Mouse (Mus musculus) liver, embryonic 12.5 days (tissue): ENCODE results near the gene Abcb9. TPM values are rescaled to one million over a fixed set of nuclear protein-coding genes. Genes with fewer than 3 reads are reported as not detected.

Experiments
- ATAC-seq: fragments of 200-750 bp; cut with Nextera tagmentation; 2 replicates; pipeline ENCODE4 v1.8.0; 2017; ENCODE audit warnings: moderate number of reproducible peaks, mild to moderate bottlenecking, moderate library complexity
- H3K27ac ChIP-seq: fragments of 300-500 bp; sonication (generic); 2 replicates; pipeline ENCODE4 v1.5.1; 2016; ENCODE audit warnings: mild to moderate bottlenecking
- H3K27me3 ChIP-seq: fragments of 300-500 bp; sonication (generic); replicated peaks from 2 replicates; pipeline ENCODE4 v1.6.1; 2016; ENCODE audit warnings: mild to moderate bottlenecking, moderate library complexity
- H3K36me3 ChIP-seq: fragments of 300-500 bp; sonication (generic); 2 replicates; pipeline ENCODE4 v1.6.1; 2016; ENCODE audit warnings: mild to moderate bottlenecking, moderate library complexity
- H3K4me1 ChIP-seq: fragments of 300-500 bp; sonication (generic); 2 replicates; pipeline ENCODE4 v1.6.1; 2016
- H3K4me2 ChIP-seq: fragments of 300-500 bp; sonication (generic); 2 replicates; pipeline ENCODE4 v1.6.1; 2016; ENCODE audit warnings: mild to moderate bottlenecking, moderate library complexity
- H3K4me3 ChIP-seq: fragments of 300-500 bp; sonication (generic); 2 replicates; pipeline ENCODE4 v1.5.1; 2016; ENCODE audit warnings: mild to moderate bottlenecking, moderate library complexity
- H3K9ac ChIP-seq: fragments of 300-500 bp; sonication (generic); 2 replicates; pipeline ENCODE4 v1.6.1; 2016; ENCODE audit warnings: mild to moderate bottlenecking, moderate library complexity
- H3K9me3 ChIP-seq: fragments of 300-500 bp; sonication (generic); replicated peaks from 2 replicates; pipeline ENCODE4 v1.6.1; 2016; ENCODE audit warnings: mild to moderate bottlenecking, moderate library complexity
- WGBS: fragments of 180-500 bp; shearing (Covaris S2); methylation state at CpG from one replicate; pipeline ENCODE4 v1.1.7; 2016; ENCODE audit not compliant: insufficient replicate concordance; 5-methylcytosine and 5-hydroxymethylcytosine counted together
- polyA plus RNA-seq: library from polyadenylated mRNA; unstranded; fragments of >200 nt; fragmentation: Nextera tagmentation; extraction: Ambion mirVana; gene quantifications from 2 replicates; pipeline ENCODE4 v1.2.1, GENCODE M21; 2016

The Abcb9 gene
- polyA plus RNA-seq, 1 experiment from 2014 or later: 5.0 TPM

DNA sequence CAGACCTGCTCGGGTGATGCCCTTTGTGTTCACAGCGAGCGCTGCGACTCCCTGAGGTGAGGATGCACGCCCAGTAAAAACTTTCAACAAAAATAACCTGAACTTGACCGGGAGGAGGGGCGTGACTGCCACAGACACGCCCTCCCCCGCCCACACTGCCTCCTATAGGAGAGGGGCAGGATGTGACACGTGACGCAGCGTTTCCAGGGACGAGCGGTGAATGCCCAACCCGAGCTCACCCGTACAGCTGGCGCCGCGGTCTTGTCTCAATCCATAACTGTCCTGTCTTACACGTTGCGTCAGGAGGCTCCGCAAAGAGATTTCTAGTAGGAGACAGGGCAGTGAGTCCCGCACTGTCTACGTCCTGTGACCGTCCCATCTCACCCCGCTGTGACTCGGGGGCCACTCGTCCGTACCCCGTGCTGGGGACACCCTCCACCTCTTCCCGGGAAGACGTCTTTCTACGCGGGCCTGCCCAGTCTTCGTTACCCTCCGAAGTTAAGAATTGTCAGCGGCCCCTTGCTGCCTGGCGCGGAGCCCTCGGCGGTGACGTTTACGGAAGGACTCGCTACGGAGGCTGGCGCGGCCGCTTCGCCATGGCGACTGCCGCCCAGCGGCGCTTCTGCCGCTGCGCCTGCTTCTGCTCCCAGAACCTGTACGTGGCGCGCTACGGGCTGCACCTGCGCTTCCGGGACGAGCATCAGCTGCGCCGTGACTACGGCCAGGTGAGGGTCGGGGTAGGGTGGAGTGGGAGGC, 16.3 kb upstream of the Abcb9 start, which contains the start of gene Ogfod2:
Gene Ogfod2 (plus strand): TSS at position 556 of the 756 bp plus-strand sequence.
- peak within 1 kb of the TSS; percentile 96 for H3K4me3 ChIP-seq
- ATAC-seq: peak; percentile 95
- peaks cover 48% of the 10 kb centered on the region for H3K4me1 ChIP-seq
- 1% methylated on average over 66 of the region's 66 CpGs for WGBS
- peak within 1 kb of the TSS; percentile 90 for H3K27ac ChIP-seq
- peak within 1 kb of the TSS; percentile 85 for H3K9ac ChIP-seq
- peaks cover 12% of the 10 kb centered on the region for H3K36me3 ChIP-seq
- H3K4me2 ChIP-seq: peak within 1 kb of the TSS; percentile 96
- H3K27me3 ChIP-seq: no peaks in the 10 kb centered on the region
- no peaks in the 10 kb centered on the region for H3K9me3 ChIP-seq

DNA sequence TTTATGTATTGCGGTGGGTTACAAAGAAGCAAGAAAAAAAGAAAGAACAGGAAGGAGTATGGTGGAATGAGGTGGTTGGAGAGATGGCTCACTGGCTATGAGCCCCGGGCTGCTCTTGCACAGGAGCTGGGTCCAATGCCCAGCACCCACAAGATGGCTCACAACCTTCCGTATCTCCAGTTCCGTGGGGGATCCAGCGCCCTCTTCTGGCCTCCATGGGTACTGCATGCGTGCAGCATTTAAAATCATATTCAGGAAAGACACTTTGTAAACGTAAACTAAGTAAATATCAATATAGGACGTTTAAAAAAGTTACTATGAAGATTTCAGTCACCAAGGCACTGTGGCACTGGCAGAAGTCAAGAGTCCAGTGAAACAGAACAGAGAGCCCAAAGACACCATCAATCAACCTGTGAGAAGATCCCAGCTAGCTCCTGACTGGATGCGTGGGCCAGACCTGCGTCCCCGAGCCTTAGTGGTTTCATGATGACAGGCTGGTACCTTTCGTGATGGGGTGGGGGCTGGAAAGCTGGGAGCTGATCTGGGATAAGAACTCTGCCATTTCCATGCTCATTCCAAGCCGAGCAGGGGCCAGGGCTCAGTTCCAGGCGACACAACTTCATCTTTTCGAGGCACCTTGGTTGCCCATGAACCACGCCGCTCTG, 15.6 kb upstream of the Abcb9 start:
- H3K27ac ChIP-seq: peak overlapping the region; percentile 90

DNA sequence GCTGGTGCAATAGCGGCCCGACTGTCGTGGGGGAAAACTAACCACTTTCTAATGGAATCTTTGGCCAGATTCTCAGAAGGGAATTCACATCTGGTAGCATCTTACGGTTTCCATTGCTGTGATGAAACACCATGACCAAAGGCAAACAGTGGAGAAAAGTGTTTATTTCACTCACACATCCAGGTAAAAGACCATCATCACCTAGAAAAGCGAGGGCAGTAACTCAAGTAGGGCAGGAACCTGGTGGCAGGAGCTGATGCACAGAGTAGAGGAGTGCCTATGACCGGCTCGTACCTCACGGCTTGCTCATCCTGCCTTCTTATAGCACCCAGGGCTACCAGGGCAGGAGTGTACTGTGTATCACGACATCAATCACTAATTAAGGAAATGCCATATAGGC, 8.0 kb upstream of the Abcb9 start:
- 87% methylated on average over 9 of the region's 9 CpGs for WGBS
- no peaks in the 10 kb centered on the region for H3K9me3 ChIP-seq
- ATAC-seq: no peak
- H3K36me3 ChIP-seq: no peaks in the 10 kb centered on the region
- H3K9ac ChIP-seq: no peak overlapping the region
- no peak overlapping the region for H3K4me3 ChIP-seq
- H3K27ac ChIP-seq: no peak overlapping the region
- no peaks in the 10 kb centered on the region for H3K27me3 ChIP-seq
- no peak overlapping the region for H3K4me2 ChIP-seq
- H3K4me1 ChIP-seq: no peaks in the 10 kb centered on the region

More for the DNA sequence above, 15.6 kb upstream of the Abcb9 start:
- Histone ChIP-seq H3K9me3 (no peaks in the 10 kb centered on the region), H3K4me3 (peak overlapping the region; percentile 96), H3K4me2 (peak overlapping the region; percentile 96), H3K36me3 (peaks cover 11% of the 10 kb centered on the region), H3K4me1 (peaks cover 42% of the 10 kb centered on the region), H3K27me3 (no peaks in the 10 kb centered on the region), H3K9ac (peak overlapping the region; percentile 85)
- no peak for ATAC-seq
- WGBS: 24% methylated on average over 17 of the region's 17 CpGs

DNA sequence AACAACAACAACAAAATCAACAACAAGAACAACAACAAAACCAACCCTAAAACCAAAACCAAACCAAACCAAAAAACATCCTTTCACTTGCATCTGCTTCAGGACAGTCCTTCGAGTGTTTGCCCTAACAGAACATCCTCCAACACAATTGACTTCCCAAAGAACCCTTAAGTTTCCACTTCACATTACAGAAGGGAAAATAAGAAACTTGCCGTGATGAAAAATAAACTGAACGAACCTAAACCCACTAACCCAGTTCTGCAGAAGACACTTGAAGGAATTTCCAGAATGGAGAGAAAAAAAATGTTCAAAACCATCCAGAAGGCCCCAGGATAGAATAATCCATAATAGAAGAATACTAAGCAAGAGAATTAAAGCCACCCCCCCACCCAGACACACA, 7.4 kb upstream of the Abcb9 start:
- 69% methylated on average over 3 of the region's 3 CpGs for WGBS
- H3K36me3 ChIP-seq: no peaks in the 10 kb centered on the region
- H3K4me2 ChIP-seq: no peak overlapping the region
- no peak for ATAC-seq
- H3K4me1 ChIP-seq: no peaks in the 10 kb centered on the region
- H3K4me3 ChIP-seq: no peak overlapping the region
- H3K27ac ChIP-seq: no peak overlapping the region
- H3K9ac ChIP-seq: no peak overlapping the region
- H3K27me3 ChIP-seq: no peaks in the 10 kb centered on the region
- no peaks in the 10 kb centered on the region for H3K9me3 ChIP-seq

DNA sequence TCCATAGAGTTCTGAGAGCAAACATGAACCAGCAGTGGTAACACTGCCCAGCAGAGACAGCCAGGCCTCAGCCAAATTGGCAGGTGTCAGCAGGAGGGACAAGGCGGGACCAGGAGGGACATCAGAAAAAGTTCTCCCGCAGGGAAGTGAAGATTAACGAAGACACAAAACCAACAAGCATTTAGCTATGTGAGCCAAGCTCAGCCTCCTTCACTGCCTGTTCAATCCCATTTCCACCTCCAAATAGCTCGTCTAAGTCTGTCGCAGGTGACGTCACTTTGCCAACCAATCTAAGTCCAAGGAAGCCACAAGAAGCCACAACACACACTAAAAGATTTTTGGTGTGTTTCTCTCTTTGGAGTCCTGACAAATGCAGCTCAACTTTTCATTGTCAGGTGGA, 6.7 kb upstream of the Abcb9 start:
- ATAC-seq: no peak
- Histone ChIP-seq H3K4me2 (no peak overlapping the region), H3K4me3 (no peak overlapping the region), H3K27ac (no peak overlapping the region), H3K9me3 (no peaks in the 10 kb centered on the region), H3K9ac (no peak overlapping the region), H3K27me3 (no peaks in the 10 kb centered on the region), H3K36me3 (no peaks in the 10 kb centered on the region), H3K4me1 (no peaks in the 10 kb centered on the region)
- 73% methylated on average over 6 of the region's 6 CpGs for WGBS

DNA sequence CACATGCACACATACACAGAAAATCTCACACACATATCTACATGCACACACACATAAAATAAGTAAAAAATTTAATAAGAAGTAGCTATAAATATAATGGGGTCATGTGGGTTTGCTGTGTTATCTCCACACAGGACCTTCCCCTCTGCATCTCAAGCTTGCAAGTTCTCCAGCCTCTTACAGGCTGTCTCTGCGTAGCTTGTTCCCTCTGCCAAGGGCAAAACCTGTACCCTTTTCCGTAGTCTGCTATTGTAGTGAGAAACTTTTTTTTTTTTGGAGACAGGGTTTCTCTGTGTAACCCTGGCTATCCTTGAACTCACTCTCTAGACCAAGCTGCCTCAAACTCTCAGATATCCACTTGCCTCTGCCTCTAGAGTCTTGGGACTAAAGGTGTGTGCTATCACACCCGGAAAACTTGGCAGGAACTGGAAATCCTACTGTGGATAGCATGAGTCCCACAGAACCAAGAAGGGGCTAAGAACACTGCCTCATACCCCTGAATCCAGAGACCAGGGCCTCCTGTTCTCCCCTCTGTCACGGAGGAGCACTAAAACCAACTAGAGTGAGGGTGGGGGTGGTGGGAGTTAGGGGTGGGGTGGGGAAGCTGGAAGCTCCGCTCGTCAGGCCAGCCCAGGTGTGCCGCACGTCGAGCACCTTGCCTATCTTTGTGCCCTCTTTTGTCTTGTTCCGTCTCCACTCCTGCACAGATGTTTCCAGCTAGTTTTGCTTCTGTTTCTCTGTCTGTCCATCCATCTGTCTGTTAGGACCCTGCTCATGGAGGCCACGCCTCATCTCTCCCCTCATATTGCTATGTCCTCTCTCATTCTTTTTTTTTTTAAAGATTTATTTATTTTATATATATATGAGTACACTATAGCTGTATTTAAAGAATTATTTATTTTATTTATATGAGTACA, 4.8 kb upstream of the Abcb9 start:
- no peak overlapping the region for H3K9ac ChIP-seq
- no peak for ATAC-seq
- peaks cover 10% of the 10 kb centered on the region for H3K4me1 ChIP-seq
- H3K9me3 ChIP-seq: no peaks in the 10 kb centered on the region
- H3K36me3 ChIP-seq: no peaks in the 10 kb centered on the region
- H3K4me2 ChIP-seq: no peak overlapping the region
- WGBS: 83% methylated on average over 11 of the region's 11 CpGs
- H3K27me3 ChIP-seq: no peaks in the 10 kb centered on the region
- no peak overlapping the region for H3K4me3 ChIP-seq
- H3K27ac ChIP-seq: no peak overlapping the region

DNA sequence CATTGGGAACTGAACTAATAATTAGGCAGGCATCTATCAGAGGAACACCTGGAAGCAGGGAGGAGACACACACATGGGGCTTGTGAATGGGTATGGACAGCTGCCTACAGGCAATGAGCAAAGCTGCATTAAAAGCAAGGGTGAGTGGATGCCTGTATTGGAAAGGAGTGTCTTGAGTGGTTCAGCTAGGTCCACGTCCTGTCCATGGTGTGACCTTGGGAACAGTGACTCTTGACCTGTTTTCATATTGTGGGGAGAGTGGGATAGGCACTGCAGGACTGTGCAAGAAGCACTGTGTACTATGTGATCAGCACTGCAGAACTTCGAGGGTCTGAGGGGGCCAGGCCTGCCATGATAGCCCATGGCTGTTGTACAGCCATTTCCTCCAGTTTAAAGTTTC, 3.3 kb upstream of the Abcb9 start:
- Histone ChIP-seq H3K36me3 (no peaks in the 10 kb centered on the region), H3K9ac (no peak overlapping the region), H3K4me3 (no peak overlapping the region), H3K27ac (no peak overlapping the region), H3K9me3 (no peaks in the 10 kb centered on the region), H3K4me2 (no peak overlapping the region), H3K27me3 (peaks cover 4% of the 10 kb centered on the region; the same call in 1 of the 2 replicates), H3K4me1 (peaks cover 24% of the 10 kb centered on the region)
- 66% methylated on average over 2 of the region's 2 CpGs for WGBS
- ATAC-seq: no peak

DNA sequence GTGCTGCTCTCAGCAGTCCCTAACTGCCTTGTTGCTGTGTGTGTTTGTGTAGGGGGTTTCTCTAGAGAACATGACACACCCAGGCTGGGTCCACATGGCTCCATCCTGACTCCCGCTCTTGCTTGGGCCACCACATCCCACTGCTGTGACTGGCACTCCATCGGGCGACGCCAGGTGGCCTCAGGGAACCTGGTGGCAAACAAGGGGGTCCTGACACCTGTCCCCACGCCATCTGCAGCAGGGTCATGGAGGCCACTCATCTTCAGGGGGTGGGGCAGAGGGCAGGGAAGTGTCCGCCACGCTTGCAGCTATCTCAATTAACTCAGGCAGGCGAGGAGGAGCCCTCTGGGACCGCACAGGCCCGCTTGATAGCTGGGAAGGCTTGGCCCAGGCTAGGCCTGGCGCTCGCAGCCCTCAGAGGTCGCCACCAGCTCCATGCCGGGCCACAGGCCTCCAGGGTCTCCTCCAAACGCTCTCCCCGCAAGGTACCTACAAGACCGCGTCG, 469 bp downstream of the Abcb9 start:
- 7% methylated on average over 19 of the region's 19 CpGs for WGBS
- ATAC-seq: peak; percentile 81
- Histone ChIP-seq H3K4me2 (peak overlapping the region; percentile 89), H3K4me3 (peak overlapping the region; percentile 64), H3K36me3 (no peaks in the 10 kb centered on the region), H3K27ac (peak overlapping the region; percentile 86), H3K9me3 (no peaks in the 10 kb centered on the region), H3K4me1 (peaks cover 60% of the 10 kb centered on the region), H3K9ac (peak overlapping the region; percentile 80), H3K27me3 (peaks cover 8% of the 10 kb centered on the region; the same call in 1 of the 2 replicates)

DNA sequence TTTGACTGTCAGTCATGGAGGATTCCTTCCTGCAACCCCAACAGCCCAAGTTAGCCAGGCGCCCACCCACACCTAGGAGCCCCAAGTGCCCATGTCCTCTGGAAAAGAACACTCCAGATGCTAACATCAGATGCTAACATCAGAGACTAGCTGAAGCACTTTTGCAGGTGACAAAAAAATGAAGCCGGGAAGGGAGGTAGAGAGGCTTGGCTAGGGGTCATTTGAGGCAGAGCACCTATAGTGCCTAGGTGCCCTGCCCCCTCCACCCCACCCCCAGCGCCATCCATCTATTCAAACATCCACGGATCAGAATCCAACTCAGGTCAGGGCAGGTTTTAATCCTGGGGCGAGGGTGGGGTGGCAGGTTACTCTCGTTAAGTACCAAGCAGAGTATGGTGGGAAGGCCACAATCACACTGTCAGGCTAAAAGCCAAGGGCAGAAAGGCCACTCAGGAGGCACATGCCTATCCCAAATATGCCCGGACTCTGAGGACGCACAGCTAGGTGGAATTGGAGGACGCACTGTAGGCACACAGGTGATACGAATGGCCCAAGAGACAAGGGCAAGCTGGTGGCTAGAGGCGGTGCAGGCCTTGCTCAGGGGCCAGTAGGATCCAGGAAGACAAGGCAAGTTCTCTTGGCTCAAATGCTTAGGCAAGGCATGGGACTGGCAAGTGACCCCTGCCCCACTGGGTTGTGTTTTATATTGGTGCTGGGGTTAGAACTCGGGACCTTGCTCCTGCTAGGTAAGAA, 1.6 kb downstream of the Abcb9 start:
- Histone ChIP-seq H3K4me1 (peaks cover 60% of the 10 kb centered on the region), H3K36me3 (peaks cover 9% of the 10 kb centered on the region), H3K9me3 (no peaks in the 10 kb centered on the region), H3K4me3 (peak overlapping the region; percentile 64), H3K27me3 (peaks cover 8% of the 10 kb centered on the region; the same call in 1 of the 2 replicates), H3K27ac (peak overlapping the region; percentile 92; the same call in 1 of the 2 replicates), H3K9ac (peak overlapping the region; percentile 80), H3K4me2 (peak overlapping the region; percentile 89)
- no peak for ATAC-seq
- WGBS: 81% methylated on average over 12 of the region's 12 CpGs

DNA sequence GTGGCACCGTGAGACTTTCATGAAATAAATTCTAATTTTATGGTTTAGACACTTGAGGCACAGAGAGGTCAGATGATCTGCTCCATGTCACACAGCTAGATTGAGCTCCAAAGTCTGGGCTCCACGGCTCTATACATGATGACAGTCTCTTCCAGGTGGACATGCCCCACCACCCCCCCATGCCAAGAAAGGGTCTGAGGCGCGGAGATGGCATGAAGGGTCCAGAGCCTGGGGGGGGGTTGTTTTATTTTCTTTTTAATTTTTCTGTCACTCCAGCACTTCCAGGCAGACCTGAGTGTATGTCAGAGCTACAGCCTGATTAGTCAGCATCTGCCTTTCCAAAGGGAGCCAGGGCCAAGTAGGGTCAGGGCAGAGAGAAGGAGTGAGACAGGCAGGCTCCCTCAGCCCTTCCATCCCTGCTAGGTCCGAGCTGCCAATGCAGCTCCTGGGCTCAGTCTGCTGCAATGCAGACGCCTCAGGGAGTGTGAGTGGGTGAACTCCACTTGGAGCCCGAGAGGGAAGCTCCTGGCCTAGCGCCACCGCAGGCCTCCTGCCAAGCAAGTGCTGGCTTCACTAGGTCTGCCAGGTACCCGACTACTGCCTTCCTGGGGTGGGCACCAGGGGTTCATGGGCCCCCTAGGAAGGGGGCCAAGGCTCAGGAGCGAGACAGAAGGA, 2.3 kb downstream of the Abcb9 start:
- peaks cover 8% of the 10 kb centered on the region; the same call in 1 of the 2 replicates for H3K27me3 ChIP-seq
- peak overlapping the region; percentile 89 for H3K4me2 ChIP-seq
- H3K9me3 ChIP-seq: no peaks in the 10 kb centered on the region
- peak overlapping the region; percentile 19 for H3K9ac ChIP-seq
- H3K4me3 ChIP-seq: no peak overlapping the region
- H3K27ac ChIP-seq: peak overlapping the region; percentile 92
- peaks cover 9% of the 10 kb centered on the region for H3K36me3 ChIP-seq
- whole genome bisulfite sequencing: 82% methylated on average over 11 of the region's 11 CpGs
- peaks cover 60% of the 10 kb centered on the region for H3K4me1 ChIP-seq
- ATAC-seq: no peak
